Mouse (Mus musculus) frontal cortex, postnatal 10 days (tissue): ENCODE data around the gene Hjurp.
A peak's percentile ranks its signal among the peaks of the same experiment; 100 is the strongest.
"Not testable (repeated sequence)": the region's sequence is repeated elsewhere in the genome, so short reads cannot be mapped to it uniquely, and the experiment has no call there.

Experiments
- DNase-seq, 2 experiments: peaks; one replicate each; pipeline ENCODE4 v3.0.0; 2022; ENCODE audit warnings: low spot score in 2 of 2, mixed read lengths in 1 of 2

The Hjurp gene

DNA sequence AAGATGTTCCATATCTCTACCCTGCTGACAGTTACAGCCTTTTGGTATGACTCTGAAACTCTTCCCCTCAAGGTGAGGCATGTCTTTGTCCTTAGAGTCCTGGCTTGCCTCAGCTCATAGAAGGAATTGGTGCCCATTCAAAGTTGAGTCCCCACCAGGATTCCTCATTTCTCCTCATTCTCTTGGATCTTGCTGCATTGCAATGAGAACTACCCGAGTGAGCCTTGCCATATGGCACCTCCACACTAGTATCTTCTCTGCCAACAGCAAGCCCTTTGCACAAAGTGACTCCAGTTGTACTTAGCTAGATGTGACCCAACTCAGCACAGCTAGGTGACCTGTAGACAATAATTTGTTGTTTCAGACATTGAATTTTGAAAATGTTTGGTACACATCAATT lies 53.8 kb downstream of the Hjurp start:
- DNase-seq: peak in 1 of 2 experiments; percentile 8

- not testable (repeated sequence) for DNase-seq
Observed at GRCm38 (mm10) chr1:88223011-88223515, 54.4 kb downstream of the Hjurp start.

GRCm38 (mm10) chr1:88222216-88222615 lies 55.2 kb downstream of the Hjurp start:
- no peak for DNase-seq

DNA sequence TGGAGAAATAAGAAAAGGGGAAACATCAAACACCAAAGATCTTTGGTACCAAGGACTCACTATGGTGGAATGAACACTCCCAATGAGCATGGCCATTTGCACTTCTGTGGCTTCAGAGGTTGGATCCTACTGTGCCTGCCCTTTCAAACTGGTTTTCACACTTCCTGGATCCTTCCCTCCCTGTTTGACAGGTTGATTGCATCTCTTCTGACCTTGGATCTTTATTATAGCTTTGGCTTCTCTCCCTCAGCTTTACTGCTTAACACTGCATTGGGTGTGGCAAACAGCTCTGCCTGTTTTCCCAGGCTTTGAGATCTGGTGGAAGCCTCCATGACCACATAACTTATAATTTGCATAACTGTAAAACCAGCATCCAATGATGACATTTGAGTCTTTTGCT lies 57.1 kb downstream of the Hjurp start:
- no peak for DNase-seq

DNA sequence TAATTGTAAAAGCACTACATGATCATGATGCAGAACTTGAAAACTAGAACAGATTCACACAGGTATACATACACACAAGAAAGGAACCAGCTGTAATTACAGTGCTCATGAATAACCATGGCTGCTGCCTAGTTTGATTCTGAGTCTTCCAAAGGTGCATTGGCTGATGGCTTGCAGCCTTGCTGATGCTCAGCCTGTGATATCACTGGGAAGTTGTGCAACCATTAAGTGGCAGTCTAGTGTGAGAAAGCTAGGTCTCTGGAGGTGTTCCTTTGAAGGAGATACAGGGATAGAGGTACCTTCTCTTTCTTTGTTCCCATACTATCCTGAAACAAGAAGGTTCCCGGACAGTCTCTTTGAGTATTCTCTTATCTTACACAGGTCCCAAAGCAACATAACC lies 58.4 kb downstream of the Hjurp start:
- no peak for DNase-seq

DNA sequence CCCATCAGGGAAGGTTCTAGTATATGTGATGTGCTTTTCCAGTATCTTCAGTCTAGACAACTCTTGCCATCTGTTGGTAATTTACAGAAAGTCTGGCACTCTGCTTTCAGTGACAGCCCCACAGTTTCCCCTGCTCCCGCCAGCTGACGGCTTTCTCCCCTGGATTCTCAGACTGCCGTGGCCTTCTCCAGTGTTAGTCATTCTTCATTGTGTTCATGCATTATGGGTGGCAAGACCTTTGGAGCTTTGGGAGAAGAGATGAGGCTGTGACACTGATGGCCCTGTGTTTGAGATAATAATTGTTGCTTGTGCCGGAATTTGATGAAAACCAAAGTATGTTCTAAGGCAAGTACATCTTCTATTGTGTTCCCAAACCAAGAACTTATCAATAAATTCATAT lies 58.8 kb downstream of the Hjurp start:
- no peak for DNase-seq

DNA sequence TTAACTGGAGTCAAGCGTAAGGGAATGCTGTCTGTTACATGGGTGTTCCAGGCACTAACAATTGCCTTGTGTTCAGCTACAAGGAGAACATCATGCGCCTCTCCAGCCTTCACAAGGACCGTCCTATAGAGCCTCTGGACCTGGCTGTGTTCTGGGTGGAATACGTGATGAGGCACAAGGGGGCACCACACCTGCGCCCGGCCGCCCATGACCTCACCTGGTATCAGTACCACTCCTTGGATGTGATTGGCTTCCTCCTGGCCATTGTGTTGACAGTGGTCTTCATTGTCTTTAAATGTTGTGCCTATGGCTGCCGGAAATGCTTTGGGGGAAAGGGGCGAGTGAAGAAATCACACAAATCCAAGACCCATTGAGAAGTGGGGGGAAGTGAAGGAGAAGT lies 59.4 kb downstream of the Hjurp start:
- peak in 1 of 2 experiments; percentile 11 for DNase-seq

- no peak for DNase-seq
Observed at GRCm38 (mm10) chr1:88217576-88217975, 59.9 kb downstream of the Hjurp start.

GRCm38 (mm10) chr1:88217144-88217543 lies 60.3 kb downstream of the Hjurp start:
- no peak for DNase-seq

- no peak for DNase-seq
Observed at GRCm38 (mm10) chr1:88216551-88216950, 60.9 kb downstream of the Hjurp start.

- no peak for DNase-seq
Observed at GRCm38 (mm10) chr1:88215466-88216380, 61.7 kb downstream of the Hjurp start.

DNA sequence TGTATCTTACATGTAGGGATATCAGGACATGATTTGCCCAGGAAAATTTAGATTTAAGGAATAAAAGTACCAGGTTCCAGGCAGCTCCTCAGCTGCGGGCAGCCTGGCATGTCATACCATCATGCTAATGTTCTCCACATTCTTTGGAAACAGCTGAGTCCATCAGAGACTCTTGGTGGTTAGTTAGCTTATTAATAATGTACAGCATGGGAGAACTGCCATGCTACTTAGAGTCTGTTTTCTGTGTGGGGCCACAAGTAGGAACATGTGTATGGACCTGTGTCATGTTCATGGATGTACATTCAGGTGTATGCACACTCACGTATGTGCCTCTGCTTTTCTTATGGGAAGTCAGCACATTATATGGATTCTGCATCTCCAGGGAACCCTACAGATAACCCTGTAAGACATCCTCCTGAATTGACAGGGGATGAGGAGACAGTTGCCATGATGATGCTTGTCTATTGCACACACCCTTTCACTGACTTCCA lies 62.9 kb downstream of the Hjurp start:
- no peak for DNase-seq

- DNase-seq: no peak
Observed at GRCm38 (mm10) chr1:88213766-88214461, 63.5 kb downstream of the Hjurp start.

GRCm38 (mm10) chr1:88213061-88213460 lies 64.4 kb downstream of the Hjurp start:
- DNase-seq: no peak
